Mouse (Mus musculus): ENCODE measurements around the gene Bmp8a.
"Not testable (repeated sequence)": the region's sequence is repeated elsewhere in the genome, so short reads cannot be mapped to it uniquely, and the experiment has no call there.

The Bmp8a gene

DNA sequence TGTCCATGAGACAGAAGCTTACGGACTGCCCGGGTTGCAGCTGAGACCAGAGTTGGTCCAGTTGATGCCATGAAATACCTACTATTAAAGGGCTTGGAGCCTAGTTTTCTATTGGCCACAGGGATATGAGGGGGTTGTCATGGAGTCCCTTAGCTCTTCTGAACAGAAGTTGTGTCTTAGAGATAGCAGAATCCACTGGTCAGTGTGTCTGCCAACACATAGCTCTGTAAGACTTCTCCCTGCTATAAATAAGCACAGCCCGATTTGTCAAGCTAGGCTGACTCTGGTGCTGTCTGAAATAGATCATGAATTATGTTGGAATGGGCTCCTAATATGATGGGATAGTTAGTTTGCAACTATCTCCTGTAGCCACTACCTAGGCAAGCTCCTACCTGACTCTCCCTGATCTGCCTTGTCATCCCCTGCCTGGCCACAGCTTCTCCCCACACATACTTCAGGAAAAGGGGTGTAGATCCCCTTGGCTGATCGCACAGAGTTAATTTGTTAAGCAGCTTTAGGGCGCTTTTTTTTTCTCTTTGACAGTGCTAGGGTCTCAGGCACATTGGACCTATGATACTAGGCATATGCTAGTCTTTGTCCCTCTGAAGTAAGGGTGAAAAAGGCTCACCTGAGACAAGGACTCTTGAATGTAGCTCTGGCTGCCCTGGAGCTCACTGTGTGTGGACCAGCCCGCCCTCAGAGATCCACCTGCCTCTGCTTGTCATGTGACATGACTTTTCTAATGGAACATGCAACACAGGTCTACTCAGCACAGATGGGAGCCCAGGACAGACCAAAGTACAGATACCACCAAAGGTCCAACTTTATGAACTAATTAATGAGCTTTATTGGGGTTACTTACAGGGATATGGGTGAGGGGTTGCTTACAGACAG is 58.1 kb downstream of the Bmp8a start:
- CTCF ChIA-PET, result interaction anchor here (0.6 kb wide), 1 partner anchor 157 kb away, joined by 3 read pairs; no protein-coding TSS in a partner anchor

- CTCF ChIA-PET, result not testable (repeated sequence)
These were observed 59.4 kb downstream of the Bmp8a start for GRCm38 (mm10) chr4:123283675-123284064.

GRCm38 (mm10) chr4:123282915-123283674 is 60.0 kb downstream of the Bmp8a start:
- CTCF ChIA-PET, result interaction anchor here (0.6 kb wide), 1 partner anchor 390 kb away, joined by 3 read pairs; no protein-coding TSS in a partner anchor

DNA sequence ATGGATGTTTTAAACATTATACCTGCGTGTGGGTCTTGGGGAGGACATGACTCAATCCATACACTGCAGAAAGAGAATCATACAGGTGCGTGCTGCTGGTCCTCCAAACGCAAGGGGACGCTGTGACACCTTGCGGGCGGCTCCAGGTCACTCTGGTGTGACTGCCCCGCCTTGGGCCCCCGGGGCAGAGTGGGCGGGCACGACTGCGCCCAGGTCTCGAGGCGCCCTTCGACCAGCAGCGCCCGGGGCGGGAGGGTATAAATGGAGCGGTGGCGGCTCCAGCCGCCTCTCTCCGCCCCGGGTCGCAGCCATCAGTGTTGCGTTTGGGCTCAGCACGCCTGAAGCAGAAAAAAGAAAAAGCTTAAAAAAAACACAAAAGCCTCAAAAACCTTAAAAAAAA is 60.6 kb downstream of the Bmp8a start:
- CTCF ChIA-PET, result interaction anchor here (0.6 kb wide), 1 partner anchor 390 kb away, joined by 3 read pairs; no protein-coding TSS in a partner anchor

DNA sequence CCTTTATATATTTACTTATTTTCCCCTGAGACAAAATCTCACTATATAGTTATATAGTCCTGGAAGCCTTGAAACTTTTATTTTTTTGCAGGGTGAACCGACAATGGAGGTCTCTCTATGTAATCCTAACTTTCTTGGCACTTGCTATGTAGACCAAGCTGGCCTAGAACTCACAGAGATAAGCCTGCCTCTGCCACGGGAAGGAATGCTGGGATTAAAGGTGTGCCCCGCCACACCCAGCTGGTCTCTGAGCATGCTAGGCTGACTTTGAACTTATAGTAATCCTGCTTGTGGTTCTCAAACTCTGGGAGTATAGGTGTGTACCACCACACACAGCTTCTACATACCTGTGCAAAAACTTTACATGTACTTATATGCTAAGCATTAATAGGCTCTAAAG is 62.9 kb downstream of the Bmp8a start:
- CTCF ChIA-PET, result interaction anchor here (0.9 kb wide), 1 partner anchor 10 kb away, joined by 9 read pairs; no protein-coding TSS in a partner anchor

DNA sequence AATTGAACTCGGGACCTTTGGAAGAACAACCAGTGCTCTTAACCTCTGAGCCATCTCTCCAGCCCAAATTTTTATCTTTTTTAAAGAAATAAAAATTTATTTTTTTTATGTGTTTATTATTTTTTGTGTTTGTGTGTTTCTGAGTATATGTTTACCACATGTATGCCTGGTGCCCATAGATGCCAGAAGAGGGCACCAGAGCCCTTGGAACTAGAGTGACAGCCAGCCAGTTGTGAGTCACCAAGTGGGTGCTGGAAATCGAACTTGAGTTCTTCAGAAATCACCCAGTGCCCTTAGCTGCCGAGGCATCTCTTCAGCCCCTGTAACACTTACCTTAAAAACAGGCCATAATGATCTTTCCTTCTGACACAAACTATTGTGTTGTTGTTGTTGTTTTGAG is 72.0 kb downstream of the Bmp8a start:
- CTCF ChIA-PET, result no interaction called here

Measured in spleen, embryonic (tissue).